Mouse (Mus musculus): ENCODE measurements around the gene Btbd7. TPM values are rescaled to one million over a fixed set of nuclear protein-coding genes. Genes with fewer than 3 reads are reported as not detected.

The Btbd7 gene
- total RNA-seq, 2 experiments from 2014 or later: 17.1 to 19.6 TPM

DNA sequence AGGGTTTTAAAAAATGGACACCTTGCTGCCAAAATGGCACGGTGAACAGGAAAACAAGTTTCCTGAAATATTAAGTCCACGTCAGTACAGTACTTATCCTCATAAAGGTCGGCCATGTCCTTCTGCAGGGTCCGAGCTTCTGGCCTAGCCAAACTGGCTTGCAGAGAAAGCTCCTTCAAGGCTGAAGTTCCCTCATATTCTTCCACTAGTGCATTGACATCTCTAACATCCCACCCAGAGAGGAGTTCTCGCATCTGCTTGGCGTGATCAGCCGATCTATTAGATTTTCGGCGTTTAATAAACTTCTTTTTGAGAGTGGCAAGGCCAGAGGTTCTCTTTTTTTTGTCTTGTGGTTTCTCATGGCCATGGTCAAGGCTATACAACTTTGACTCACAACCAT is 40.0 kb downstream of the Btbd7 start:
- no peak overlapping the region for H3K27ac ChIP-seq
- no peak overlapping the region for H3K4me3 ChIP-seq
- no peak for TF ChIP-seq CTCF (IDR thresholded peaks at IDR 0.05)
- DNase-seq: no peak
- intact Hi-C loops (cut with DNase I): no loop called here

DNA sequence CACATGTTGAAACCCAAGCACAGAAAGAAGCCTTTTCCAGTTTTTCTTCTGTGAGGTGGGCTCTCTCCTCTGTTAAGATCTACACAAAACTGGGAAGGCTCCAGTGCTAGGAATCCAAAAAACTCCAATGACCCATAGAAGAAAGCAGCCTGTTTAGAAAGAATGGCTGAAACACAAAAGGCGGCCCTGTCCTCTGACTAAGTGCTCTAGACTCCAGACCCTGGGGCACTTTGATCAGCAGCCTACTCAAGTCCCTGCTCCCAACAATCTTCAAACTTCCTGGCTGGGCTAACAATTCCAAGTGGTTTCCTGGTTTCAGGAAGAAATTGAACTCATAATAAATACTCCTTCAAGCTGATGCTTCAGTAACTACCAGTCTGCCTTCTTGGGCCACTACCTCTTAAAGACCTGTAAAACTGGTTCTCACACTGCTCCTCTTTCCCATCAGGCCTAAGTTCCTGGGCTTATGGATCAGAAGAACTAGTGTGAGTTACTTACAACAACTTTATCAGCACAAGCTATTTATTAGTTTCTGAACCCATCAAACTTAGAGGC is 45.4 kb downstream of the Btbd7 start:
- TF ChIP-seq CTCF (IDR thresholded peaks at IDR 0.05): no peak
- Histone ChIP-seq H3K4me3 (no peak overlapping the region), H3K27ac (no peak overlapping the region)
- no peak for DNase-seq
- intact Hi-C loops (cut with DNase I): no loop called here

DNA sequence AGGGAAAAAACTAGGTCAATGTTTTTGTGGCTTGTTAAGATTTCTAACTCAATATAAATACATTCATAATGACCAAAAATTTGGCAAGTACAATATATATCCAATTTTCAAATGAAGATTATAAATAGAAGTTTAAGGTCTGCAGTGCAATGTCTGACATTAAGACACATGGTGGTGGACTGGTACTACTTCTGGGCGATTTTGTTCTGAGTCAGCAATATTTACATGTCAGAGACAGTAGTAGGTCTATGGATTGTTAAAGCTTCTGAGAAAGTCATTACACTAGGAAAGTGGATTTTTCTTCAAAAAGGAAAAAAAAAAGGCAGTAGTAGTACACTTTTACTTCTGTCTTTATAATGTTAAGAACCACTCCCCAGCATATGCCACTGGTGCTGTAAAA is 46.4 kb downstream of the Btbd7 start:
- Histone ChIP-seq H3K27ac (no peak overlapping the region), H3K4me3 (no peak overlapping the region)
- intact Hi-C loops (cut with DNase I): no loop called here
- no peak for DNase-seq
- no peak for TF ChIP-seq CTCF (IDR thresholded peaks at IDR 0.05)

DNA sequence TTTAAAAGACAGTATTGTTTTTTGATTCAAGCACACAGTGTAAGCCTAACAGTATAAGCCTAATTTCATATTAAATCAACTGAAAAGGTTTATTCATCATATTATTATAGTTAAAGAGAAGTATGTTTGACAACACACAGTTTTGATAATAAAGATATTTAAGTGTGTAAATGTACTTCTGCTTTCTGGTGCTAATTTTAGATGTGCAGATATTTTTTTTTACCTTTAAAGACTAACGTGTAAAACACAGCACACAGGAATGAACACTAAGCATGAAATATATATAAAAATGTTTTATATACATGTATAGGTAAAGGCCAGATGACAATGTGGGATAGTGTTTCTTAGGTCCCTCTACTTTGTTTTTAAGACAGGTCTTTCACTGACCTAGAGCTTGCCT is 51.2 kb downstream of the Btbd7 start:
- no peak for TF ChIP-seq CTCF (IDR thresholded peaks at IDR 0.05)
- intact Hi-C loops (cut with DNase I): no loop called here
- Histone ChIP-seq H3K4me3 (no peak overlapping the region), H3K27ac (no peak overlapping the region)
- no peak for DNase-seq

DNA sequence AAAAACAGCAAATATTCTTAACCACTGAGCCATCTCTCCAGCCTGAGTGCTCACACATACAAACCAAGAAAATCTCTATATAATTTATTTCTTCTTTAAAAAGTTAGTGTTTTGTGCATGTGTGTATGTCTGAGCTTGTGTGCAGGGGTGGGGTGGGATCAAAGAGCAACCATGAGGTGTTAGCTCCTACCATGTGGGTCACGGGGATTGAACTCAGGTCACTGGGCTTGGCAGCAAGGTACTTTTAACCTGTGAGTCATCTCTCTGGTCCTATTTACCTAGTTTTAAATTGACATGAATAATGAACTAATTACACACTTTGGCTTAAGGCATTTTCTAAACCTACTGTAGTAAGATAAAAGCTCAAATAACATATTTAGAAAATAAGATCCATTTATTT is 51.9 kb downstream of the Btbd7 start:
- Histone ChIP-seq H3K27ac (no peak overlapping the region), H3K4me3 (no peak overlapping the region)
- intact Hi-C loops (cut with DNase I): no loop called here
- DNase-seq: no peak
- no peak for TF ChIP-seq CTCF (IDR thresholded peaks at IDR 0.05)

DNA sequence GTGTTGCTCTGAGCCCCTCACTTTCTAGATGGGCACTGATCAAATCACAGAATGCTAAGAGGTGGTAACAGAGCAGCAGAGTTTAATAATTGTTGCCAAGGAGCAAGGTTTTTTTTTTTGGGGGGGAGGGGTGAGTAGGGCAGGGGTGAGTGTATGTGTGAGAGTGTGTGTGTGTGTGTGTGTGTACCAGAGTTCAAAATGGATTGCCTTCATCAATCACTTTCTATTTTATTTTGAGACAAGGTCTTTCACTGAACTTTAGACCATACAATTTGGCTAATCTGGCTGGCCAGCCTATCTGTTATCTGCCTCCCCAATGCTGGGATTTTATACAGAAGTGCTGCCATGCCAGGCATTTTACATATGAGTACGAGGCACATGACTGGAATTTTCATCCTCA is 63.4 kb downstream of the Btbd7 start:
- intact Hi-C loops (cut with DNase I): loop anchor here (5.0 kb wide), 1 partner anchor 62 kb away; the partner anchor contains the start of gene Btbd7

DNA sequence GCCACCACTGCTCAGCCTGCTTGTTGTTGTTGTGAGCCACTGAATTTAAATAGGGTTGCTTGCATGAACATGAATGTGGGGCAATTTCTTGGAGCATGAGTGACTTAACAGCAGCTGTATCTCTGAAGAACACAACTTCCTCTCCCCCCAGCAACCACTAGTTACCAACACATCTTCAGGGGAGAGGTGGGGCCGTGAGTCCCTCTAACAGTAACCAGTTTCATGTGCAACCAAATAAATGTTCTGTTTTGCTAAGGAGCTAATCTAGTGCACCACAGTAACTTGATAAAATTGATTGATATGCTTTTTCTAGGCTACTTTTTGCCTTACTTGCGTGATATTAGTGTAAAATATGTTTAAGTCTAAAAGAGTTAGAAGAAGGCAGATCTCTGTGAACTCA is 78.7 kb downstream of the Btbd7 start:
- intact Hi-C loops (cut with DNase I): no loop called here
- no peak for TF ChIP-seq CTCF (IDR thresholded peaks at IDR 0.05)
- DNase-seq: no peak

More for the DNA sequence above, 63.4 kb downstream of the Btbd7 start:
- H3K27ac ChIP-seq: no peak overlapping the region
- DNase-seq: no peak
- no peak overlapping the region for H3K4me3 ChIP-seq
- TF ChIP-seq CTCF (IDR thresholded peaks at IDR 0.05): no peak

DNA sequence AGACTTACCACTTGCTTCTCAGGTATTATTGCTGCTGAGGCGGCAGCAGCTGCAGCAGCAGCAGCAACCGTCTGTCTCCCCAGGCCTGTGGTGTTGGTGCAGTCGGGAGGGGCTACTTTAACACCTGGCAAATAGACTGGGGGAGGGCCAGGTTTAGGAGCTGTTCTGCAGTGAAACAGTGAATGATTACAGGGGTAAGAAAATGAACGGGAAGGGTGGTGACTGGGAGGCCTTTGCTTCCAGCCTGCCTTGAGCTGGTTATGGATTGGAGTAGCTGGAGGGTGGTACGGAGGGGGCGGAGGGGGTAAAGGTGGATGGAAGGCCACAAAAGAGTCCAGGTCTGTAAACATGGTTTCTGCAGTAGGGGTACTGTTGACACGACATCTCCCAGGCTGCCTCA is 90.3 kb downstream of the Btbd7 start:
- no peak for TF ChIP-seq CTCF (IDR thresholded peaks at IDR 0.05)
- no peak overlapping the region for H3K27ac ChIP-seq
- intact Hi-C loops (cut with DNase I): no loop called here
- no peak overlapping the region for H3K4me3 ChIP-seq
- no peak for DNase-seq

More for the DNA sequence above, 78.7 kb downstream of the Btbd7 start:
- H3K4me3 ChIP-seq: no peak overlapping the region
- no peak overlapping the region for H3K27ac ChIP-seq

DNA sequence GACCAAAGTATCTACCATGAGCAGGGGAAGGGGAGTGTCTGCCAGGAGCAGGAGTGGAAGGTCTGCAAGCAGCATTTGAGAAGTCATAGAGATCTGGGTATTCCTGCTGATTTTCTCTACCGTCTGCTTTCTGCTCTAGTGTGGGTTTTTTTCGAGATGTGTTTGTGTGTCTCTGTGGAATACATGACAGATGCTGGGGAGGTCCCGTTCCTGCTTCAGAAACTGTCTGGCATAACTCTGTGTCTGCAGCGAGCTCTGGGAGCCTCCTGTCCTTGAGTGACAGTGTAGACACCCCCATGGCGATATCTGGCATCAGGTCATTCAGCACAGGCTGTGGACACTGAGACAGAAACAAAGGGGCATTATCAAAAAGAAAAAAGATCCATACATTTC is 92.7 kb downstream of the Btbd7 start:
- Histone ChIP-seq H3K4me3 (no peak overlapping the region), H3K27ac (no peak overlapping the region)
- intact Hi-C loops (cut with DNase I): no loop called here
- DNase-seq: no peak
- TF ChIP-seq CTCF (IDR thresholded peaks at IDR 0.05): no peak

DNA sequence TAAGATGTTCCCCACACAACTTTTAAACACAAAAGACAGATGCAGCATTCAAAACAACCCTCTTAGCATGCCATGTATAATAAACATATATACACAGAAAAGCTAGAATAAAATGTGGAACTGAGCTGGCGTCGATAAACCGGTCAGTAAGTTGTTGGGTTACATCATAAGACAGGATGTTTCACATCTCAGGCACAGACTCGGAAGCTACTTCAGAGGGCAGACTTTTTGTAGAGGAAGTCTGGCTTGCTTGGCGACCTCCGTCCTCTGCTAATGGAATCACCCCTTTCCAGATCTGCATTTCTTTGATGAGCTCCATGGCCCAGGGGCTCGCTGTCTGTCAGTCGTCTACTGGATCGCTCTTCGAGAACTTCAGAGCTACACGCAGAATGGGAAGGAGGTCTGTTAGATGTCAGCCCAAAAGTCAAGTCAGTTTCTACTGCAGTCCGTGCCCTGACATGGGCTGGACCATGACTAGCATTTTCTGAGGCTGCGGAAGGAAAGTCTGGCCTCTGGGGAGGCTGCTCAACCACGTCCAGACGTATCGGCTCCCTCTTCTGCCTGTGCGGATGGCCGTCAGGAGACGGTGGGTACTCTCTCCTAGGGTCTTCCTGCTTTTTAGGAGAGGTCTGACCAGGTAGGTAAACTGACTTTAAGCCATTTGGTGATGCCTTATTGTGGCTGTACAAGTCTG is 93.2 kb downstream of the Btbd7 start:
- no peak overlapping the region for H3K27ac ChIP-seq
- no peak overlapping the region for H3K4me3 ChIP-seq
- no peak for DNase-seq
- intact Hi-C loops (cut with DNase I): no loop called here
- TF ChIP-seq CTCF (IDR thresholded peaks at IDR 0.05): no peak

DNA sequence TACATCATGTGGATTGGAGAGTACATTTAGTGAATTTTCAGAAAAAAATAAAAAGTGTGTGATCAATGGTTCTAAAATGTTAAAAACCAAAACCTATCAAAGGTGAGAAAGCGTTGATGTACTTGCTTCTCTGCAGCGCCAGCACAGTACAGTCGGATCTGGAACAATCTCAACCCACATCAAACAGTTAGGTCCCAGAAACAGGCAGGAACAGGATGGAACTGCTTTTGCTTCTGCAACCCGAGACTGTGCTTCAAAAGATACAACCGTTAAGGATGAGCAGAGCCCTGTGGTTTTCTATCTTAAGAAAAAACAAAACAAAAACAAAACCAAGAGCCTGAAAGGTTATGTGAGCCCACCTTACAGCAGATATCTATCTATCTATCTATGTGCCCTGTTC is 95.4 kb downstream of the Btbd7 start:
- no peak overlapping the region for H3K4me3 ChIP-seq
- no peak overlapping the region for H3K27ac ChIP-seq
- DNase-seq: no peak
- no peak for TF ChIP-seq CTCF (IDR thresholded peaks at IDR 0.05)
- intact Hi-C loops (cut with DNase I): no loop called here

DNA sequence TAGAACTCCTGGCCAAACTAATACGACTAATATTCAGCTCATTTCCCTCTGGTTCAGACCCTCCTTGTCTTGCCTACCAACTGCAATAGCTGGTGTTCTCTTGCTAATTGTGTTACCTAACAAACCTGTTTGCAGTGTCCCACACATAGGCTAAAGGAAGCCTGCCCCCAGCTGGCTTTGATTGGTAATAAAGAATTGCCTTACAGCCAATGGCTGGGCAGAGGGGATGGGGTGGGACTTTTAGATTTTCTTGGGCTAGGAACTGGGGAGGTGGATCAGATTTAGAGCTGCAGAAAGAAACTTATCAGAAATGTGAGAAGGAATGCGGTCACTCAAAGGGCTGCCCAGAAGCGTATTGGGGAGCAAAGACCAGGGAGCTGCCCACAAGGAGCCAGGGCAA is 98.8 kb downstream of the Btbd7 start:
- H3K27ac ChIP-seq: no peak overlapping the region
- no peak overlapping the region for H3K4me3 ChIP-seq
- no peak for DNase-seq
- TF ChIP-seq CTCF (IDR thresholded peaks at IDR 0.05): peak; percentile 13; the same call in 1 of the 2 replicates
- intact Hi-C loops (cut with DNase I): no loop called here

DNA sequence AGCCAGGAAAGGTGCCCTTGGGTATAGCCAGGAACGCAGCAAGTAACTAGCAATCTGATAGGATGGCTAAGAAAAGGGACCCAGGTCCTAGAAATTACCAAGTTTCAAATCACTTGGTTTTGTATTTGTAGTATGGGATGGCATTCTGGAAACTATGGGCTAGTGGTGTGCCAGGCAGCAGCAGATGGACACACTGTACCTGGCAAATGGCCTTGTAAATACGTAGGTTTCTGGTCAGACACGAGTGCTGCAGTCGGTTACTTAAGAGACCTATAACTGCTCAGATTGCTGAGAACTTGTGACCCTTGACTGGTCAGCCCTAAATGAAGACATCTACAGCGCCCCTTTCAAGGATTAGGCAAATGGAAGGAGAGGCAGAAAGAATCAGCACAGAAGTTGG is 100.1 kb downstream of the Btbd7 start:
- intact Hi-C loops (cut with DNase I): no loop called here
- DNase-seq: no peak
- H3K27ac ChIP-seq: no peak overlapping the region
- no peak overlapping the region for H3K4me3 ChIP-seq
- TF ChIP-seq CTCF (IDR thresholded peaks at IDR 0.05): no peak

DNA sequence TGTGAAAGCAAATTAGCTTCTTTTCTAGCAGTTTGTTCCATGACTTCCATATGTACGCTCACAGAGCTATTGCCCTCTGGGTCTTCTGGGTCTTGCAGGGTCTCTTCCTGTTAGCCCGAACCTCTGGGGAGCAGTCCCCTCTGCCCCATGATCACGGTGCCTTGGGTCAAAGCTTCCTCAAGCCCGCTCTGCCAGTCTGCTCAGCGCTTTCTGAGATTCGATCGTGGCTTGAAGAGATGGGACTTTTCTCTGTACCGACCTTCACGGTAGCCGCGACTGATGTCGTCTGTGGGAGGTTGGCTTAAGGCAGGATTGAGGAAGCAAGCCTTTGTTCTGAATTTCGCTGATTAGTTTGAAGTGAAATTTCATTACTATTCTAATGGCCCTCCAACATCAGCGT is 102.2 kb downstream of the Btbd7 start:
- no peak overlapping the region for H3K4me3 ChIP-seq
- intact Hi-C loops (cut with DNase I): no loop called here
- no peak for DNase-seq
- TF ChIP-seq CTCF (IDR thresholded peaks at IDR 0.05): no peak
- no peak overlapping the region for H3K27ac ChIP-seq
